Comparison of ENCODE assay signal across 8 mouse cellular contexts in the genomic region with DNA sequence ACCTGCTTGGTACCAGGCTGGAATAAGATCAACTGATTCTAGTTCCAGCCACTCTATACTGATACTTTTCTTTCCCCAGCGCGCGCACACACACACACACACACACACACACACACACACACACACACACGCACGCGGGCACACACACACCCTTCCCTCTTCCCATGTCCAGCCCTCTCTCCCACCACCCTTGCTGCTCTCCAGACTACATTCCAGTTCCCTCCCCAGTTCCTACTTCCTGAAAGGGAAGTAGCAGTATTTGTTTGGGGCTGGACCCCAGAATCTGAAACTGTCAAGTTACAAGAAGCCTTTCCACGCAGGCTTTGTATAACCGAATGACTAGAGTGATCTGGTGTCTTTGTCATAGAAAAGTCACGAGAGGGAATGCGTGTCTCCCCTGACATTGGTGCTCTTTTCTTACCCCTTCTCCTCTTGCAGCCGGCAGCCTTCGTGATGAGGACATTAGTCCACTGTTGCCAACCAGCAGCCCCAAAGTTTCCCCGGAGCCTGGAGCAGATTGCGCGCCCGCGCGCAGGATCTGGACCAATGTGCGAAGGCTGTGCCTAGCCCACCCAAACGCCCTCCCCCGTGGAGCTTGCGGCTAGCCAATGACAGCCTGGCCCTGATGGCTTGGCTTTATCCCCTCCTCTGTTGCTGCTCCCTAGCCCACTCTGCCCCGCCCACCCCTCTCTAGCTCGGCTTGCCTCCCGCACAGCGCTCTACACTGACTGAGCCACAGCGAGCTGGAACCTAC. TPM values are rescaled to one million over a fixed set of nuclear protein-coding genes. Genes with fewer than 3 reads are reported as not detected.
DNase-seq lines count a peak whose midpoint lies in the region; ATAC-seq and TF ChIP-seq lines count a peak whose summit lies in the region.

A gene (plus strand): TSS at position 690 of the 754 bp plus-strand sequence.

- H3K9ac ChIP-seq in embryonic facial prominence, embryonic 12.5 days, result peak within 1 kb of the TSS; percentile 46
- H3K9ac ChIP-seq in hindbrain, embryonic 15.5 days, result peak within 1 kb of the TSS; percentile 43
- H3K9ac ChIP-seq in limb, embryonic 11.5 days (ENCODE audit: low read length), result peak within 1 kb of the TSS; percentile 43; the same call in 1 of the 2 replicates

- peak; percentile 100 for ATAC-seq in embryonic facial prominence, embryonic 12.5 days (ENCODE audit: insufficient number of reproducible peaks, insufficient read depth, low FRiP score, low TSS enrichment)
- peak; percentile 99 for ATAC-seq in hindbrain, embryonic 15.5 days (ENCODE audit: low FRiP score, low read depth)
- peak; percentile 100 for ATAC-seq in limb, embryonic 11.5 days (ENCODE audit: insufficient number of reproducible peaks, low FRiP score, low TSS enrichment, low read depth)
- no peak for ATAC-seq in inflammation-experienced regulatory T-cells, adult 6 months

- intact Hi-C loops in gastrocnemius, postnatal 14 days (cut with DNase I; ENCODE audit: low total_unique reads), result no loop called here

- peak within 1 kb of the TSS; percentile 35 for H3K4me3 ChIP-seq in embryonic facial prominence, embryonic 12.5 days
- H3K4me3 ChIP-seq in hindbrain, embryonic 15.5 days, result peak within 1 kb of the TSS; percentile 46
- H3K4me3 ChIP-seq in limb, embryonic 11.5 days (ENCODE audit: low read depth, low read length), result peak within 1 kb of the TSS; percentile 30
- H3K4me3 ChIP-seq in olfactory bulb, adult 2 months (ENCODE audit: insufficient read depth, low read depth, low read length), result peak within 1 kb of the TSS; percentile 50

- no peaks in the 10 kb centered on the region for H3K27me3 ChIP-seq in embryonic facial prominence, embryonic 12.5 days
- H3K27me3 ChIP-seq in hindbrain, embryonic 15.5 days, result peaks cover 9% of the 10 kb centered on the region; the same call in 1 of the 2 replicates
- no peaks in the 10 kb centered on the region for H3K27me3 ChIP-seq in limb, embryonic 11.5 days (ENCODE audit: control insufficient read depth, insufficient read depth, low read length)

- no peak for TF ChIP-seq POLR2A in olfactory bulb, adult 2 months (IDR thresholded peaks at IDR 0.05; ENCODE audit: insufficient read depth, low read depth, low read length)

- no peaks in the 10 kb centered on the region for H3K36me3 ChIP-seq in embryonic facial prominence, embryonic 12.5 days
- H3K36me3 ChIP-seq in hindbrain, embryonic 15.5 days, result no peaks in the 10 kb centered on the region
- H3K36me3 ChIP-seq in limb, embryonic 11.5 days (ENCODE audit: control insufficient read depth, insufficient read depth, low read length), result no peaks in the 10 kb centered on the region

- DNase-seq in gastrocnemius, postnatal 14 days, result peak; percentile 38
- no peak for DNase-seq in gastrocnemius, adult 18-20 months (ENCODE audit: low spot score)
- peak; percentile 12 for DNase-seq in adrenal gland, adult 8-10 months
- peak; percentile 89 for DNase-seq in limb, embryonic 11.5 days (ENCODE audit: low spot score)

- H3K9me3 ChIP-seq in embryonic facial prominence, embryonic 12.5 days, result no peaks in the 10 kb centered on the region
- no peaks in the 10 kb centered on the region for H3K9me3 ChIP-seq in hindbrain, embryonic 15.5 days
- no peaks in the 10 kb centered on the region for H3K9me3 ChIP-seq in limb, embryonic 11.5 days (ENCODE audit: control insufficient read depth, low read length)

- WGBS in embryonic facial prominence, embryonic 12.5 days, result 9% methylated on average over 27 of the region's 27 CpGs
- 8% methylated on average over 27 of the region's 27 CpGs for WGBS in hindbrain, embryonic 15.5 days
- 8% methylated on average over 27 of the region's 27 CpGs for WGBS in limb, embryonic 11.5 days
- 5% methylated on average over 27 of the region's 27 CpGs for WGBS in olfactory bulb, adult 2 months

- 0 out of 2 replicates have a peak within 1 kb of the TSS, but pooled peaks have one; percentile 20 for H3K27ac ChIP-seq in embryonic facial prominence, embryonic 12.5 days
- H3K27ac ChIP-seq in hindbrain, embryonic 15.5 days (replicated peaks), result no peak within 1 kb of the TSS
- H3K27ac ChIP-seq in limb, embryonic 11.5 days (replicated peaks; ENCODE audit: low read depth, low read length), result no peak within 1 kb of the TSS
- peak within 1 kb of the TSS; percentile 41 for H3K27ac ChIP-seq in olfactory bulb, adult 2 months (ENCODE audit: insufficient read depth, low read depth, low read length)

- peak within 1 kb of the TSS; percentile 70 for H3K4me2 ChIP-seq in embryonic facial prominence, embryonic 12.5 days (replicated peaks)
- peak within 1 kb of the TSS; percentile 86 for H3K4me2 ChIP-seq in hindbrain, embryonic 15.5 days
- peak within 1 kb of the TSS; percentile 60 for H3K4me2 ChIP-seq in limb, embryonic 11.5 days (ENCODE audit: low read depth, severe bottlenecking)

- TF ChIP-seq CTCF in olfactory bulb, adult 2 months (IDR thresholded peaks at IDR 0.05; ENCODE audit: insufficient read depth, low read depth, low read length), result no peak

- H3K4me1 ChIP-seq in embryonic facial prominence, embryonic 12.5 days, result no peaks in the 10 kb centered on the region
- peaks cover 16% of the 10 kb centered on the region for H3K4me1 ChIP-seq in hindbrain, embryonic 15.5 days (replicated peaks)
- no peaks in the 10 kb centered on the region for H3K4me1 ChIP-seq in limb, embryonic 11.5 days (ENCODE audit: control insufficient read depth, insufficient read depth, low read length)
- H3K4me1 ChIP-seq in olfactory bulb, adult 2 months (ENCODE audit: control insufficient read depth, insufficient read depth, low read length), result no peaks in the 10 kb centered on the region

RNA-seq across cellular contexts. Expression of the gene that starts here (rescaled TPM):
- under 1 TPM in 1 of 2 experiments, not detected in 1; 0.16 TPM for total RNA-seq in gastrocnemius, postnatal 14 days (2021)
- total RNA-seq in gastrocnemius, adult 18-20 months (2021), result not detected
- total RNA-seq in adrenal gland, adult 8-10 months (2022), result 10 to 100 TPM; 12.3 to 22.2 (median 15.2) TPM
- polyA plus RNA-seq in embryonic facial prominence, embryonic 12.5 days (2016; fragmentation: Nextera tagmentation; extraction: Ambion mirVana), result 3.9 and 5.0 TPM in 2 replicates
- polyA plus RNA-seq in hindbrain, embryonic 15.5 days (2015; fragmentation: Nextera tagmentation; extraction: Ambion mirVana), result 44.3 and 44.9 TPM in 2 replicates
- 3.3 and 3.5 TPM in 2 replicates for polyA plus RNA-seq in limb, embryonic 11.5 days (2014; fragmentation: Nextera tagmentation; extraction: Ambion mirVana)
- polyA plus RNA-seq in olfactory bulb, adult 2 months (2012; ENCODE audit: insufficient read depth, insufficient read length, low replicate concordance, missing spikeins), result 200 TPM in 1 of 2 replicates, not detected in the other
- polyA plus RNA-seq in inflammation-experienced regulatory T-cells, adult 6 months (2017; shearing (Covaris generic)), result not detected

Comparison
In these comparisons a context has a peak if more than half of its experiments do, and no peak if none do; other contexts are left out.
1. RNA of the gene that starts here (total RNA-seq): 12.3 to 22.2 TPM in adrenal gland, adult 8-10 months; 0.16 TPM in gastrocnemius, postnatal 14 days and not detected in gastrocnemius, adult 18-20 months; every median in the first group is over 10 times any median in the second.
2. Peak in DNase-seq in gastrocnemius, postnatal 14 days; RNA of the gene not detected or under 1 TPM.
3. H3K27ac ChIP-seq: peak in embryonic facial prominence, embryonic 12.5 days (single experiment) and olfactory bulb, adult 2 months (single experiment); none in hindbrain, embryonic 15.5 days (single experiment) and limb, embryonic 11.5 days (single experiment).
4. Peak in every context shown above with its lines, with median percentiles within 50 percentile points of each other: H3K4me2 ChIP-seq, H3K4me3 ChIP-seq and H3K9ac ChIP-seq.